Mouse (Mus musculus) heart, postnatal 0 days (tissue): ENCODE measurements around the gene Ankfn1.

Experiments used
- CTCF ChIP-seq: IDR thresholded peaks from 2 replicates; pipeline ENCODE4 v1.5.1; 2016; ENCODE audit warnings: antibody characterized with exemption, control low read depth, low read depth
- EP300 ChIP-seq: IDR thresholded peaks from 2 replicates; pipeline ENCODE4 v1.6.1; 2016; ENCODE audit warnings: antibody characterized with exemption, low read depth

DNA sequence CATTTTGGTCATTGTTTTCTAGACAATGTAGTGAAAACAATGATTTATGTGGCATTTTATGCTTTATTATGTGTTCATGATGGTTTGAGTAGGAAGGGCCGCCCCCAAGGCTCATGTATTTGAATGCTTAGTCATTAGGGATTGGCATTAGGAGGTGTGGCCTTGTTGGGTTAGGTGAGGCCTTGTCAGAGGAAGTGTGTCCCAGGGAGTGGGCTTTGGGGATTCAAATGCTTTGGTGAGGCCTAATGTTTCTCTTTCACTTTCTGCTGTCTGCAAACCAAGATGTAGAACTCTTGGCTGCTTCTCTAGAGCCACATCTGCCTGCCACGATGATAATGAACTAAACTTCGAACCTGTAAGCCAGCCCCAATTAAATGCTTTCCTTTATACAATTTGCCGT is 304.6 kb downstream of the Ankfn1 start:
- no peak for TF ChIP-seq CTCF
- no peak for TF ChIP-seq EP300
